Mouse (Mus musculus) urinary bladder, postnatal 36 days (tissue): ENCODE measurements around the gene Clmn.
"Not testable (repeated sequence)": the region's sequence is repeated elsewhere in the genome, so short reads cannot be mapped to it uniquely, and the experiment has no call there.

Experiments
- DNase-seq, 2 experiments: peaks; one replicate each; pipeline ENCODE4 v3.0.0; 2022; ENCODE audit warnings: low spot score in 2 of 2, mixed read lengths in 1 of 2

The Clmn gene

DNA sequence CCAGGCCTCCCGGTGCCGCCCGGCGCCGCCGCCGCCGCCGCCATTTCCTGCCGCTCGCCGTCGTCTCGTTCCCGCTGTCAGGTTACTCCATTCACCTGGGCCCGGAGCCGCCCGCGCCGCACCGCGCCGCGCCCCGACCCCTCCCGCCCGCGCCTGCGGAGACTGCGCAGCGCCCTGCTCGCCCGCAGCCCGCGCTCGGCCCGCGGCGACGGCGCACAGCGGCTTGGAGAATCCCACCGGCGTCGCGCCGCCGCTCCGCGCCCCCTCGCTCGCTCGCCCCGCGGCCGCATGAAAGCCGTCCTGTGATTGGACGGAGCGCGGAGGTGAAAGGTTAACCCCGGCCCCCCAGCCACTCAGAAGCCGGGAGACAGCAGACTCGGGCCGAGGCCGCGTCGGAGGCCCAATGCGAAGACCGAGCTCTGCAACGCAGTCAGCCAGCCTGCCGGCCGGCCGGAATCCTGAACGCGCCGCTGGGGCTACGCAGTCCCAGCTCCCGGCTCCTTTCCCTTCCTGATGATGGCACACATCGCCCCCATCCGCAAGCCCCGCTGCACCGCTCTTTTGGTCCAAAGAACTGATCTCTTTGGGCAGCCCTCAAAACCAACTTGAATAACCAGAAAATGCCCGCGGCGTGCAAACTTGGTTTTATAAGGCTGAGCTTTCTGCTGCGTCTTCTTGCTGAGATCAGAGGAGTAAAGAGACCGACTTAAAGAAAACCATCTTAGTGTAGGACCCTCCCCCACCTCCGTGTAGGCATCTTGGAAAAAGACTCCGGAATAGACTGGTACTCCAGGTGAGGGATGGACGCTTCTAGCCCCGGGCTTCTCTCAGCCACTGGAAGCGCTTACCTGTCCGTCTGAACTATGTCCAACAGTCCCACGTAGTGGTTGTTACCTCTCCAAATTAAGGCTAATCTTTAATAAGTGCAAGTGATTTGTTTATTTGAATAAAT is 112.8 kb downstream of the Clmn start, which contains the start of gene Dicer1:
Gene Dicer1, minus strand, starts transcription at position 139 of the 952 bp plus-strand sequence.
- peak; percentile 97 to 98 for DNase-seq

GRCm38 (mm10) chr12:104751331-104751813 is 113.5 kb downstream of the Clmn start:
- DNase-seq: peak in 1 of 2 experiments; percentile 25

GRCm38 (mm10) chr12:104748946-104749345 is 115.9 kb downstream of the Clmn start:
- no peak for DNase-seq

DNA sequence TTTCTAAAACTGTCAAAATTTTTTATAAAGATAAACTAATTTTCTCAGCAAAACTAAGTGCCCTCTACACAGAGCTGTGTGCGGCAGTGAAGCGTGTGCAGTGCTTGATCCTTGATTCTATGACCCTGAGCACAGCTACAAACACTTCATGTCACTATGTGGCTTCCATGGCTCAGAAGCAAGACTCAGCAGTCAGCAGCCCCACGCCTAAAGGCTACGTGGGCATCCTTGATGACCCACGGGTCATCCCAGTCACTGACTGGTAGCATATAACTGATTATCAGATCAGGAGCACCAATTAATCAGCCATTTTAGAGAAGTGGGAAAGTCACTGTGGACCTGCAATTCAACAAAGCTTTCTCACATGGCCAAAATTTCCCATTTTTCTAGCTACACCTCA is 117.6 kb downstream of the Clmn start:
- DNase-seq: no peak

- no peak for DNase-seq
Measured at GRCm38 (mm10) chr12:104746601-104747000, 118.3 kb downstream of the Clmn start.

GRCm38 (mm10) chr12:104743687-104744086 is 121.2 kb downstream of the Clmn start:
- DNase-seq: no peak

DNA sequence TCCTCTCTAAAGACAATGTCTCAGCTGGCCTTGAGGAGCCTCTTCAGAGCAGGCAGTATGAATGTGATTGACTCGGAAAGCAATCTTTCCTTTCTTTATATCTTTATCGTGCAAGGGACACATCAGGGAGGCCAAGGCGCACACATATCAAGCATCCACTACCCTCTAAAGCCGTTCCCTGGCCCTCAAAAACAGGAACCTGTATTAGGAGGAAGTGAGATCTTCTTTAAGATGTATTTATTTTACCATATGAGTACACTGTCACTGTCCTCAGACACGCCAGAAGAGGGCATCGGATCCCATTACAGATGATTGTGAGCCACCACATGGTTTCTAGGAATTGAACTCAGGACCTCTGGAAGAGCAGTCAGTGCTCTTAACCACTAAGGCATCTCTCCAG is 122.6 kb downstream of the Clmn start:
- no peak for DNase-seq

GRCm38 (mm10) chr12:104740841-104741787 is 123.8 kb downstream of the Clmn start:
- no peak for DNase-seq

DNA sequence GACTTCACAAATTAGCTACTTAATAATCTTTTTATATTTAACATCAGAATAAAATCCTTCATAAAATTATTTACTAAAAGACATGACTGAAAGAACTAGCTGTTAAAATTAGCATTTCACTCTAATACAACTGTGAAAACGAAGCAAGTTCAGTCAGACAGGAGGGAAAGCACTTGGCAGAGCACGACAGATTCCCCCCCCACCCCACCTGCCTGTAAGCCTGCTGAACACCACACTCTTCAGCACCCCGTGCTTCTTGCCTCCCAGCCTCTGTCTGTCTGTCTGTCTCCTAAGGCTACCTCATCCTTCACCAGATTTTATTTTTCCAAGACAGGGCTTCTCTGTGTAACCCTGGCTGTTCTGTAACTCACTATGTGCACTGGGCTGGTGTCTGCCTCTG is 125.9 kb downstream of the Clmn start:
- no peak for DNase-seq

DNA sequence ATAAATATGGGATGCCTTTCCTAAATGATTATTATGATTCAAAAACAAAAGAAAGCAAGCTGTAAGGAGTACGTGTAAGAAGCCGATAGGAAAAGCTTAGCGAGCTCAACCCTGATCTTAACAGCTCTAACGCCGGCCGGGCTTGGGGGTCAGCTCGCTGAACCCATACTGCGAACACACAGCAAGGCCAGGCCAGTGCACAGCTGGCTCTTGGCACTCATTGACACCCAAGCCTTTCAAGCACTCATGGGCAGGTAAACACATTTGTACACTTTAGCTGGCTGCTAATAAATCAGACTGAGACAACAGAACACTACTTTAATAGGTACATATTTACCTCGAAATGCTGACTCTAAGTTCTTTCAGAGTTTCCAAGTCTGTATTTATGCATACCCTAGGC is 126.4 kb downstream of the Clmn start:
- DNase-seq: no peak

DNA sequence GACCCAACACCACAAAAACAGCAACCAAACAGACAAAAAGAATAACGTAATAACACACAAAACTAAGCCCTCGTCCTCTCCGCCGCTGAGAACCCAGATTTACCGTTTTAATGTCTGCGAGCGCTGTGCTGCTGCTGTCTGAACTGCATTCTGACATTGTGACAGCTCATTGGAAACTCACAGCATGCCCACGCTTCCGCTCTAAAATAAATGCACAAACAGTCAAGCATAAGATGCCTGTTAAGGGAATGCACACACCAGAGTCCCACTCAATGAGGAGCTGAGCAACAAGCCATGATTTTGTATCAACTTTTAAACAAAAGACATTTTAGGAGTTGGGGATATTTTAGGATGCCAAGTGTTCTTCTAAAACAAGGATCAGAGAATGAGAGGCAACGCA is 127.2 kb downstream of the Clmn start:
- no peak for DNase-seq

DNA sequence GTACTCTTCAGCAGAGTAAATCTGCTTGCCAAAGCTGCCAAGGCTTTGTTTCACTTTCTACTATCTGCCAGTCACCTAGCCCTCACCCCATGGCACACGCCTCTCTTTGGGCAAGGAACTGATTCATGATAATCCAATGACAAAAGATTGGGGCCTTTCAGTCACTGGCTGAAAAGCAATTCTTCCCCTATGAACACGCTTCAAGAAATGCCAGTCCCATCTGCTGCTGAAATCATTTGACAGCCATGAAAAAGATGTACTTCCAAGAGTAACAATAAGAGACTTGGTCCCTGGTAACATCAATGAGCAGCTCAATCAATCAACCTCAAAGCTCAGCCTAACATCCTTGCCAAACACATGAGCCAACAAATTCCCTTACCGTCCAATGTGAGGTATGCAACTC is 128.9 kb downstream of the Clmn start:
- no peak for DNase-seq

GRCm38 (mm10) chr12:104733165-104733564 is 131.7 kb downstream of the Clmn start:
- no peak for DNase-seq

- DNase-seq: no peak
Measured at GRCm38 (mm10) chr12:104731782-104732181, 133.1 kb downstream of the Clmn start.

DNA sequence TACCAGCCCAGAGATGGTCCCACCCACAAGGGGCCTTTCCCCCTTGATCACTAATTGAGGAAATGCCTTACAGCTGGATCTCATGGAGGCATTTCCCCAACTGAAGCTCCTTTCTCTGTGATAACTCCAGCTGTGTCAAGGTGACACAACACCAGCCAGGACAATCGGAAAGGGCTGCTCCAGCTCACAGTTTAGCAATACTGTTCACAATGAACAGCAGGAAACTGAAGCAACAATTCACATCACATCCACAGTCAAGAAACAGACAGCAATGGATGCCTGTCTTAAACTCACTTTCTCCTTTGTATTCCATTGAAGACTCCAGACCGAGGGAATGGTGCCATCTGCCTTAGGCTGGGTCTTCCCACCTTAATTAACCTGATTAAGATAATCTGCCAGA is 138.4 kb downstream of the Clmn start:
- not testable (repeated sequence) for DNase-seq

- DNase-seq: no peak
Measured at GRCm38 (mm10) chr12:104722056-104722455, 142.8 kb downstream of the Clmn start.

- no peak for DNase-seq
Measured at GRCm38 (mm10) chr12:104721011-104721410, 143.9 kb downstream of the Clmn start.

DNA sequence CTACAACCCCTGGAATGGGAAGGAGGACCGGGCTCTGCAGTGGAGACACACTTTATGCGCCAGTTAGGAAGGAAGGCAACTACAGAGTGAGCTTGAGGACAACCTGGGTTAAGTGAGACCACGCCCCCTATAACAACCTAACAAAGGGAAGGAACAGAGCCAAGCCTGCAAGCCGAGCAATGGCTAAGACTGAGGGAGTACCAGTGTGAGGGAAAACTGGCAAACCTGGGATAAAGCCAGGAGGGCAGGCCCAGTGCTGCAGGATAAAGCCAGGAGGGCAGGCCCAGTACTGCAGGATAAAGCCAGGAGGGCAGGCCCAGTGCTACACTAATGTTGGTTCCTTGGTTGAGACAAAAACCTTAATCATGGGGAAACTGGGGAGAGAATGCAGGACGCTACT is 145.9 kb downstream of the Clmn start:
- peak in 1 of 2 experiments; percentile 5 for DNase-seq

GRCm38 (mm10) chr12:104716409-104716808 is 148.5 kb downstream of the Clmn start:
- DNase-seq: no peak

GRCm38 (mm10) chr12:104715453-104715852 is 149.4 kb downstream of the Clmn start:
- DNase-seq: no peak
